Mouse (Mus musculus): ENCODE data around the gene Kcnh1. TPM values are rescaled to one million over a fixed set of nuclear protein-coding genes. Genes with fewer than 3 reads are reported as not detected.

Kcnh1 gene
- polyA plus RNA-seq, 1 experiment from 2014 or later = 0.27 TPM

DNA sequence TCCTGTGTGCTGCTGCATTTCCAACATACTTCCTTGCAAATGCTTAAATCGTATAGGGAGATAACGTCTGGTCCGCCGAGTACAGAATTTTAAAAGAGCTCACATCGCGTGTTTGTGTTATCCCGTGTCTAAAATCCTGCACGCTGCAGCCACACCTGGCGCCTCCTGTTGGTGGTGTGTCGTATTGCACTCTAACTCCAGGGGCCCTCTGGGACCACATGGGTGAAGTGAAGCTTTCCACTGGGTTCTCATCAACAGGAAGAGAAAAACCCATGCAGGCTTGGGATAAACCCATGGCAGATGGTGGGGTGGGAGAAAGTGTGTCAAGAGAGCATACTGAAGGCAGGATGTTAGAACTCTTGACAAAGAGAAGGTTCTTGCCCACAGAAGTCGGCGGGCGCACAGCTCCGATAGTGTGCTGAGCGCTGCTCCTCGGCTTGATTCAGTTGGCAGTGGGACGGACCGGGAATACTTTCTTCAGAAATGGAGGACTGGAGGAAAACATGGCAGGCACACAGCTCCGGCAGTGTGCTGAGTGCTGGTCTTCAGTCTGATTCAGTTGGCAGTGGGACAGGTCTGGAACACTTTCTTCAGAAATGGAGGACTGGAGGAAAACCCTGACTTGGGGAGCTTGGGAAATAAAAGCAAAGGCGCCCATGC is 253.6 kb downstream of the Kcnh1 start:
- TF ChIP-seq CTCF (IDR thresholded peaks at IDR 0.05; ENCODE audit: low read depth) (peak; percentile 62), EP300 (optimal IDR thresholded peaks at IDR 0.05) (no peak)
- Histone ChIP-seq H3K4me1 (replicated peaks; ENCODE audit: control insufficient read depth, insufficient read depth) (no peaks in the 10 kb centered on the region), H3K9me3 (ENCODE audit: control insufficient read depth, low read length) (no peaks in the 10 kb centered on the region), H3K36me3 (ENCODE audit: control insufficient read depth, insufficient read depth, low read length) (no peaks in the 10 kb centered on the region), H3K4me2 (replicated peaks; ENCODE audit: low read depth) (no peak overlapping the region), H3K27me3 (ENCODE audit: control insufficient read depth, insufficient read depth, low read length) (no peaks in the 10 kb centered on the region), H3K4me3 (ENCODE audit: low read depth, low read length) (no peak overlapping the region), H3K27ac (replicated peaks) (peak overlapping the region; percentile 53; the same call in 1 of the 2 replicates), H3K9ac (ENCODE audit: low read length) (no peak overlapping the region)
- 67% methylated on average over 20 of the region's 20 CpGs for WGBS
- no peak for ATAC-seq (ENCODE audit: low FRiP score, low TSS enrichment)
- DNase-seq (ENCODE audit: low spot score) = peak; percentile 21

DNA sequence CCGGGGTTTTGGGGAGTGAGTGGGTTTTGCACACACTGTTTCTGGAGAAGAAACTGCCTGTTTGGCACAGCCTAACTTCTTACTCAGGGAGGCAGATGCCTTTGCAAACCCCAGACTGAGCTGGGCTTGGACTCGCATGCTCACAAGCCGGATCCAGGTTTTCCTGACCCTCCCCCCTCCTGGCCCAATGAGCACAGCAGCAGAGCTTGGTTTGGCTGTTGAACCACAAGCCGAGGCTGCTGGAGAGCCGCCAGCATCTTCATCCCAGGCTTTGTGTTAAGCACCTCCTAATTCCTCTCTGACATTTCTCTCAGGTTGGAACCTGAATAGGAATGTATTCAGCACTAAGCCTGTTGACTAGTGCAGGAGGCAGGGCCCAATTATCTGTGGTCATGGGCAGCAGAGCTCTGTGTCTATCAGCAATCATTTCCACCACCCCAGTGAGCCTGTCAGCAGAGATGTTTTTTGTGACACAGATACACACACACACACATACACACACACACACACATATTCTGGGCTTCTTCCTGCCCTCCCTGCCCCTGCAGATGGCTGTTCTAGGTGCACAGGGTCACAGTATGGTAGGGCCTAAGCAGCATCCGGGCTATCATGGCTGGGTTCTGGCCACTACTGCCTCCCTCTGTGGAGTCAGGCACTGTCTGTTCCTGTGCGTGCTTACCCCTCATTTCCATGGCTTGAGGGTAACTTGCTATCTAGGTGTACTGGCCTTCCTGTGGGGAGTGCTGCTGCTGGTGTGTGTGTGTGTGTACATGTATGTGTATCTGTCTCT is 254.3 kb downstream of the Kcnh1 start:
- H3K4me3 ChIP-seq (ENCODE audit: low read depth, low read length) = no peak overlapping the region
- H3K9me3 ChIP-seq (ENCODE audit: control insufficient read depth, low read length) = no peaks in the 10 kb centered on the region
- WGBS = 29% methylated on average over 7 of the region's 7 CpGs
- H3K36me3 ChIP-seq (ENCODE audit: control insufficient read depth, insufficient read depth, low read length) = no peaks in the 10 kb centered on the region
- H3K9ac ChIP-seq (ENCODE audit: low read length) = no peak overlapping the region
- H3K4me1 ChIP-seq (replicated peaks; ENCODE audit: control insufficient read depth, insufficient read depth) = no peaks in the 10 kb centered on the region
- ATAC-seq (ENCODE audit: low FRiP score, low TSS enrichment) (peak; percentile 59; the same call in 1 of the 2 replicates), DNase-seq (ENCODE audit: low spot score) (peak; percentile 41)
- H3K4me2 ChIP-seq (replicated peaks; ENCODE audit: low read depth) = no peak overlapping the region
- no peaks in the 10 kb centered on the region for H3K27me3 ChIP-seq (ENCODE audit: control insufficient read depth, insufficient read depth, low read length)
- peak overlapping the region; percentile 53; the same call in 1 of the 2 replicates for H3K27ac ChIP-seq (replicated peaks)
- TF ChIP-seq EP300 (optimal IDR thresholded peaks at IDR 0.05) (no peak), CTCF (IDR thresholded peaks at IDR 0.05; ENCODE audit: low read depth) (no peak)

DNA sequence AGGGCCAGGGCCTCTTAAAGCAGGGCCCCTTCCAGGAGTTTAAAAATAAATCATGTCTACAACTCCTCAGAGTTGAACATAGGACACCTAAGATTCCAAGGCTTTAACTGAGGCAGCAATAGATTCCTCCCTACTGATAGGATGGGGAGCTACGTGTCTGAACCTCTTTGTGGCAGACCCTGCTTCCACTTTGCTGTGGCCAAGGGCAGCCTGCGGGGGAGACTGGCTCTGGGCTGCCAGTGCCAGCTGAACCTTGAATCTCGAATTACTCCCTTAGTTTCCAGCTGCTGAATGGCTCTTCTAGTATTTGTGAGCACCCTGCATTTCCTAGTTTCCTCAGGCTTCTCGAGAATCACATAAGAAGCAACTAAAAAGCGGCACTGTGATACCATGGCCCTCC is 255.6 kb downstream of the Kcnh1 start:
- H3K4me3 ChIP-seq (ENCODE audit: low read depth, low read length) = no peak overlapping the region
- H3K9me3 ChIP-seq (ENCODE audit: control insufficient read depth, low read length) = no peaks in the 10 kb centered on the region
- H3K27ac ChIP-seq (replicated peaks) = no peak overlapping the region
- 69% methylated on average over 5 of the region's 5 CpGs for WGBS
- H3K36me3 ChIP-seq (ENCODE audit: control insufficient read depth, insufficient read depth, low read length) = no peaks in the 10 kb centered on the region
- H3K9ac ChIP-seq (ENCODE audit: low read length) = no peak overlapping the region
- DNase-seq (ENCODE audit: low spot score) (no peak), ATAC-seq (ENCODE audit: low FRiP score, low TSS enrichment) (no peak)
- H3K27me3 ChIP-seq (ENCODE audit: control insufficient read depth, insufficient read depth, low read length) = no peaks in the 10 kb centered on the region
- H3K4me1 ChIP-seq (replicated peaks; ENCODE audit: control insufficient read depth, insufficient read depth) = no peaks in the 10 kb centered on the region
- TF ChIP-seq EP300 (optimal IDR thresholded peaks at IDR 0.05) (no peak), CTCF (IDR thresholded peaks at IDR 0.05; ENCODE audit: low read depth) (no peak)
- no peak overlapping the region for H3K4me2 ChIP-seq (replicated peaks; ENCODE audit: low read depth)

DNA sequence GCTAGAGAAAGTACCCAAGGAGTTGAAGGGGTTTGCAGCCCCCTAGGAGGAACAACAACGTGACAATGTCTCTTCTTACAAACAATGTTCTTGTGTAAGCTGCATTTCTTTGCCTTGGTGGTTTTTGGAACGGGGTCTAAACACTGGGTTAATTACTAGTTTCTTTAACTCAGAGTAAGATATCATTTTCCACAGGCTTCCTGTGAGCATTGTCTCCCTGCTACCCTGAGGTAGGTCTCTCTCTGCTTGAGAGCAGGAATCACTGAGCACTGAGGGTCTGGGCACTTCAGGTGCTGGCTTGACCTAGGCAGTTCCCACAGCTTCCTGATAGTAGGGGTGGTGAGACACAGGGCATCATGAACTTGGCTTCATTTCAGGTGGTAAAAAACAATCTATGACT is 257.1 kb downstream of the Kcnh1 start:
- Histone ChIP-seq H3K27ac (replicated peaks) (no peak overlapping the region), H3K4me1 (replicated peaks; ENCODE audit: control insufficient read depth, insufficient read depth) (no peaks in the 10 kb centered on the region), H3K9me3 (ENCODE audit: control insufficient read depth, low read length) (no peaks in the 10 kb centered on the region), H3K27me3 (ENCODE audit: control insufficient read depth, insufficient read depth, low read length) (no peaks in the 10 kb centered on the region), H3K4me2 (replicated peaks; ENCODE audit: low read depth) (no peak overlapping the region), H3K9ac (ENCODE audit: low read length) (no peak overlapping the region), H3K4me3 (ENCODE audit: low read depth, low read length) (no peak overlapping the region), H3K36me3 (ENCODE audit: control insufficient read depth, insufficient read depth, low read length) (no peaks in the 10 kb centered on the region)
- DNase-seq (ENCODE audit: low spot score) = no peak
- 59% methylated on average over 2 of the region's 2 CpGs for WGBS
- no peak for TF ChIP-seq CTCF (IDR thresholded peaks at IDR 0.05; ENCODE audit: low read depth)
- ATAC-seq (ENCODE audit: low FRiP score, low TSS enrichment) = no peak

DNA sequence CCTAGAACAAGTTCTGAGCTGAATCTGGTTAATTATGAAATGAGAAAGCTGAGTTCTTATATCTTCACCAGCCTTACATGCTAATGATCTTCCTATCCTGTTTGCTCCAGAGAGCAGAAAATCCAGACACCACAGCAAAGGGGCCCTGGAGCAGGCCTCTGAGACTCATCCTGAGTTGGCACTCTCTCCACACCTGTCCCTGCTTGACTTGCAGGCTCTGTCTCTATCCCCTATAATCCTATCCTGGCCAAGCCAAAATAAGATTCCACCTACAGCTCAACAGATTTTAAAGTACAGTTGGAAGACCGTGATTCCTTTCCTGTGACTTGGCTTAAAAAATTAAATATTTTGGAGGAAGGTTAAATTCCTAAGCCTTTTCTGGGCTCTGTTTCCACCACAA is 257.9 kb downstream of the Kcnh1 start:
- H3K9ac ChIP-seq (ENCODE audit: low read length) = no peak overlapping the region
- H3K4me1 ChIP-seq (replicated peaks; ENCODE audit: control insufficient read depth, insufficient read depth) = no peaks in the 10 kb centered on the region
- TF ChIP-seq CTCF (IDR thresholded peaks at IDR 0.05; ENCODE audit: low read depth) = no peak
- TF ChIP-seq EP300 (optimal IDR thresholded peaks at IDR 0.05) = no peak
- ATAC-seq (ENCODE audit: low FRiP score, low TSS enrichment) (no peak), DNase-seq (ENCODE audit: low spot score) (no peak)
- H3K4me2 ChIP-seq (replicated peaks; ENCODE audit: low read depth) = no peak overlapping the region
- no peak overlapping the region for H3K4me3 ChIP-seq (ENCODE audit: low read depth, low read length)
- WGBS = 48% methylated on average over 1 of the region's 1 CpGs
- H3K9me3 ChIP-seq (ENCODE audit: control insufficient read depth, low read length) = no peaks in the 10 kb centered on the region
- no peak overlapping the region for H3K27ac ChIP-seq (replicated peaks)
- H3K27me3 ChIP-seq (ENCODE audit: control insufficient read depth, insufficient read depth, low read length) = no peaks in the 10 kb centered on the region
- no peaks in the 10 kb centered on the region for H3K36me3 ChIP-seq (ENCODE audit: control insufficient read depth, insufficient read depth, low read length)

All from stomach, postnatal 0 days (tissue).